Mouse (Mus musculus) hematopoietic stem cell, adult 5-6 weeks (primary cell): Measurements from ENCODE around the gene Selplg. TPM values are rescaled to one million over a fixed set of nuclear protein-coding genes. Genes with fewer than 3 reads are reported as not detected.
A peak's percentile ranks its signal among the peaks of the same experiment; 100 is the strongest.

ENCODE experiments used
- ATAC-seq, 2 experiments: fragments of 125-278 bp in 1 of 2; replicated peaks in 1 of 2; 2 replicates each; pipeline ENCODE4 v1.8.0; 2016 to 2017; ENCODE audit warnings: inconsistent platforms in 2 of 2, mild to moderate bottlenecking in 2 of 2, moderate number of reproducible peaks in 2 of 2, low read depth in 1 of 2, moderate TSS enrichment in 1 of 2; ENCODE audit not compliant: low FRiP score in 2 of 2, poor library complexity in 2 of 2, severe bottlenecking in 2 of 2, insufficient read depth in 1 of 2, low TSS enrichment in 1 of 2
- total RNA-seq: library from RNA; stranded (forward); fragments of 172-1452, 232-1000 nt; gene quantifications from 2 replicates; pipeline ENCODE4 v1.2.3, GENCODE M21; 2017

Selplg gene
- total RNA-seq, 1 experiment from 2014 or later, result 83.9 TPM

GRCm38 (mm10) chr5:113857631-113858030, 25.2 kb upstream of the Selplg start:
- no peak for ATAC-seq

GRCm38 (mm10) chr5:113856631-113857030, 24.2 kb upstream of the Selplg start:
- no peak for ATAC-seq

GRCm38 (mm10) chr5:113855696-113856095, 23.3 kb upstream of the Selplg start:
- no peak for ATAC-seq

GRCm38 (mm10) chr5:113855117-113855516, 22.7 kb upstream of the Selplg start:
- no peak for ATAC-seq

GRCm38 (mm10) chr5:113854494-113854893, 22.1 kb upstream of the Selplg start:
- ATAC-seq, result peak; percentile 74 to 86

- no peak for ATAC-seq
Measured at GRCm38 (mm10) chr5:113853541-113853940, 21.1 kb upstream of the Selplg start.

GRCm38 (mm10) chr5:113852463-113852862, 20.0 kb upstream of the Selplg start:
- no peak for ATAC-seq

- no peak for ATAC-seq
Measured at GRCm38 (mm10) chr5:113850680-113851230, 18.3 kb upstream of the Selplg start.

- no peak for ATAC-seq
Measured at GRCm38 (mm10) chr5:113847636-113848035, 15.2 kb upstream of the Selplg start.

- no peak for ATAC-seq
Measured at GRCm38 (mm10) chr5:113846656-113847055, 14.2 kb upstream of the Selplg start.

GRCm38 (mm10) chr5:113845627-113846026, 13.2 kb upstream of the Selplg start:
- ATAC-seq, result no peak

GRCm38 (mm10) chr5:113844721-113845120, 12.3 kb upstream of the Selplg start:
- peak; percentile 43 to 60; a peak in 3 of 4 replicates for ATAC-seq

GRCm38 (mm10) chr5:113844106-113844505, 11.7 kb upstream of the Selplg start:
- ATAC-seq, result no peak

GRCm38 (mm10) chr5:113842906-113843305, 10.5 kb upstream of the Selplg start:
- ATAC-seq, result no peak

GRCm38 (mm10) chr5:113842244-113842643, 9.8 kb upstream of the Selplg start:
- no peak; a peak in 1 of 4 replicates for ATAC-seq

- peak; percentile 81 to 89 for ATAC-seq
Measured at GRCm38 (mm10) chr5:113841243-113842225, 9.1 kb upstream of the Selplg start.

GRCm38 (mm10) chr5:113840443-113840842, 8.0 kb upstream of the Selplg start:
- ATAC-seq, result no peak

- peak; percentile 30 to 33; a peak in 3 of 4 replicates for ATAC-seq
Measured at GRCm38 (mm10) chr5:113836961-113837360, 4.5 kb upstream of the Selplg start.
